Comparison of ENCODE assay signal across 17 mouse cellular contexts in genomic region chr1:89739067-89739774, GRCm38 (mm10).
DNase-seq lines count a peak whose midpoint lies in the region; ATAC-seq lines count a peak whose summit lies in the region.
"Had no signal": no experiment of that assay in that cellular context is flagged by ENCODE, and none has a peak within 500 bp of the region (broad histone marks: within the 10 kb centered on the region; RNA-seq: fewer than 3 reads in every experiment).

No protein-coding gene starts in this region.

- no peak overlapping the region for H3K4me3 ChIP-seq in midbrain, embryonic 11.5 days (ENCODE audit: low read depth, low read length)
- no peak overlapping the region for H3K4me3 ChIP-seq in midbrain, embryonic 10.5 days
- no peak overlapping the region for H3K4me3 ChIP-seq in forebrain, embryonic 15.5 days
- no peak overlapping the region for H3K4me3 ChIP-seq in midbrain, embryonic 12.5 days
- no peak overlapping the region for H3K4me3 ChIP-seq in neural tube, embryonic 15.5 days (replicated peaks)
- H3K4me3 ChIP-seq: intestine, embryonic 15.5 days; limb, embryonic 13.5 days had no signal

- no peak overlapping the region; the same call in 1 of the 2 replicates for H3K9ac ChIP-seq in midbrain, embryonic 11.5 days (ENCODE audit: low read length)
- H3K9ac ChIP-seq in forebrain, embryonic 15.5 days (replicated peaks) = no peak overlapping the region
- H3K9ac ChIP-seq in midbrain, embryonic 12.5 days (replicated peaks) = no peak overlapping the region
- H3K9ac ChIP-seq in neural tube, embryonic 15.5 days (replicated peaks) = no peak overlapping the region
- H3K9ac ChIP-seq: intestine, embryonic 15.5 days; limb, embryonic 13.5 days; liver, embryonic 14.5 days had no signal

- H3K36me3 ChIP-seq in midbrain, embryonic 11.5 days (ENCODE audit: control insufficient read depth, insufficient read depth, low read length) = no peaks in the 10 kb centered on the region; the same call in 1 of the 2 replicates
- peaks cover 32% of the 10 kb centered on the region for H3K36me3 ChIP-seq in midbrain, embryonic 10.5 days
- H3K36me3 ChIP-seq in forebrain, embryonic 15.5 days = no peaks in the 10 kb centered on the region
- peaks cover 14% of the 10 kb centered on the region; the same call in 1 of the 2 replicates for H3K36me3 ChIP-seq in midbrain, embryonic 12.5 days
- H3K36me3 ChIP-seq in neural tube, embryonic 15.5 days = peaks cover 11% of the 10 kb centered on the region
- H3K36me3 ChIP-seq: intestine, embryonic 15.5 days had no signal

- H3K9me3 ChIP-seq in midbrain, embryonic 11.5 days (ENCODE audit: control insufficient read depth, low read length) = no peaks in the 10 kb centered on the region
- H3K9me3 ChIP-seq in midbrain, embryonic 10.5 days (replicated peaks) = no peaks in the 10 kb centered on the region
- no peaks in the 10 kb centered on the region for H3K9me3 ChIP-seq in forebrain, embryonic 15.5 days
- no peaks in the 10 kb centered on the region for H3K9me3 ChIP-seq in midbrain, embryonic 12.5 days
- no peaks in the 10 kb centered on the region for H3K9me3 ChIP-seq in neural tube, embryonic 15.5 days (replicated peaks)
- H3K9me3 ChIP-seq: intestine, embryonic 15.5 days; limb, embryonic 13.5 days had no signal

- H3K27me3 ChIP-seq in midbrain, embryonic 11.5 days (ENCODE audit: control insufficient read depth, insufficient read depth, low read length) = no peaks in the 10 kb centered on the region; the same call in 1 of the 2 replicates
- peaks cover 37% of the 10 kb centered on the region for H3K27me3 ChIP-seq in midbrain, embryonic 10.5 days (ENCODE audit: low read depth, poor library complexity, severe bottlenecking)
- peaks cover 67% of the 10 kb centered on the region for H3K27me3 ChIP-seq in forebrain, embryonic 15.5 days
- peaks cover 45% of the 10 kb centered on the region for H3K27me3 ChIP-seq in midbrain, embryonic 12.5 days
- 0 out of 2 replicates have a peak, but pooled peaks cover 3% of the 10 kb centered on the region for H3K27me3 ChIP-seq in neural tube, embryonic 15.5 days (replicated peaks)
- H3K27me3 ChIP-seq: intestine, embryonic 15.5 days; limb, embryonic 13.5 days; Patski had no signal

- DNase-seq in midbrain, embryonic 11.5 days (ENCODE audit: low spot score, missing footprints) = peak; percentile 83
- no peak for DNase-seq in midbrain, embryonic 10.5 days (ENCODE audit: low spot score)
- DNase-seq in heart, adult 11 months = no peak
- DNase-seq: cerebellum, adult 9-10 months; gastrocnemius, postnatal 36 days; heart, postnatal 14 days; kidney, postnatal 4 days; lung, postnatal 14 days had no signal

- WGBS in midbrain, embryonic 11.5 days = 50% methylated on average over 17 of the region's 17 CpGs
- 58% methylated on average over 17 of the region's 17 CpGs for WGBS in midbrain, embryonic 10.5 days
- 10% methylated on average over 17 of the region's 17 CpGs for WGBS in forebrain, embryonic 15.5 days
- WGBS in midbrain, embryonic 12.5 days = 50% methylated on average over 17 of the region's 17 CpGs
- WGBS in neural tube, embryonic 15.5 days = 24% methylated on average over 17 of the region's 17 CpGs

- no peak overlapping the region for H3K27ac ChIP-seq in midbrain, embryonic 11.5 days (ENCODE audit: low read depth, low read length)
- no peak overlapping the region for H3K27ac ChIP-seq in midbrain, embryonic 10.5 days (replicated peaks)
- H3K27ac ChIP-seq in forebrain, embryonic 15.5 days (replicated peaks) = peak overlapping the region; percentile 38; the same call in 1 of the 2 replicates
- peak overlapping the region; percentile 44 for H3K27ac ChIP-seq in midbrain, embryonic 12.5 days (replicated peaks)
- no peak overlapping the region for H3K27ac ChIP-seq in neural tube, embryonic 15.5 days (replicated peaks)
- H3K27ac ChIP-seq: intestine, embryonic 15.5 days; limb, embryonic 13.5 days; liver, embryonic 14.5 days had no signal

- 0 out of 2 replicates have a peak, but pooled peaks have one; percentile 22 for ATAC-seq in midbrain, embryonic 11.5 days (ENCODE audit: low FRiP score)
- peak; percentile 90 for ATAC-seq in forebrain, embryonic 15.5 days (replicated peaks)
- peak; percentile 69 for ATAC-seq in midbrain, embryonic 12.5 days (ENCODE audit: low FRiP score, low read depth)
- ATAC-seq in neural tube, embryonic 15.5 days (ENCODE audit: low FRiP score) = peak; percentile 63; the same call in 1 of the 2 replicates
- ATAC-seq in megakaryocyte-erythroid progenitor cell, adult 5-6 weeks (replicated peaks; ENCODE audit: low FRiP score, low TSS enrichment, poor library complexity, severe bottlenecking) = no peak
- ATAC-seq: intestine, embryonic 15.5 days; Patski had no signal

- no peak overlapping the region for H3K4me2 ChIP-seq in midbrain, embryonic 11.5 days
- no peak overlapping the region; the same call in 1 of the 2 replicates for H3K4me2 ChIP-seq in forebrain, embryonic 15.5 days (replicated peaks)
- H3K4me2 ChIP-seq in midbrain, embryonic 12.5 days (replicated peaks) = 0 out of 2 replicates have a peak overlapping the region, but pooled peaks have one; percentile 5
- H3K4me2 ChIP-seq in neural tube, embryonic 15.5 days = no peak overlapping the region
- H3K4me2 ChIP-seq: heart, embryonic 11.5 days; intestine, embryonic 15.5 days; limb, embryonic 13.5 days had no signal

- peaks cover 19% of the 10 kb centered on the region for H3K4me1 ChIP-seq in midbrain, embryonic 11.5 days (ENCODE audit: control insufficient read depth, insufficient read depth, low read length)
- H3K4me1 ChIP-seq in midbrain, embryonic 10.5 days = peaks cover 28% of the 10 kb centered on the region
- peaks cover 22% of the 10 kb centered on the region for H3K4me1 ChIP-seq in forebrain, embryonic 15.5 days
- peaks cover 20% of the 10 kb centered on the region for H3K4me1 ChIP-seq in midbrain, embryonic 12.5 days
- H3K4me1 ChIP-seq in neural tube, embryonic 15.5 days = peaks cover 37% of the 10 kb centered on the region
- H3K4me1 ChIP-seq: intestine, embryonic 15.5 days had no signal

Comparison
In these comparisons a context has a peak if more than half of its experiments do, and no peak if none do; other contexts are left out.
1. H3K27ac ChIP-seq: peak in forebrain, embryonic 15.5 days (single experiment) and midbrain, embryonic 12.5 days (single experiment); none in midbrain, embryonic 11.5 days (single experiment), midbrain, embryonic 10.5 days (single experiment) and neural tube, embryonic 15.5 days (single experiment).